Mouse (Mus musculus) myocyte (in vitro differentiated cells): ENCODE measurements around the gene Prrc2a. TPM values are rescaled to one million over a fixed set of nuclear protein-coding genes. Genes with fewer than 3 reads are reported as not detected.

Experiments used
- H3K27me3 ChIP-seq: one replicate; pipeline ENCODE4 v1.6.1; 2011; ENCODE audit not compliant: control insufficient read depth, insufficient read depth, insufficient read length
- H3K36me3 ChIP-seq: one replicate; pipeline ENCODE4 v1.6.1; 2011; ENCODE audit not compliant: control insufficient read depth, insufficient read depth
- H3K4me2 ChIP-seq: one replicate; pipeline ENCODE4 v1.6.1; 2011; ENCODE audit warnings: low read depth, control low read depth
- H3K4me3 ChIP-seq: one replicate; pipeline ENCODE4 v1.5.1; 2011; ENCODE audit warnings: mild to moderate bottlenecking, control low read depth, moderate library complexity
- H3K79me2 ChIP-seq: one replicate; pipeline ENCODE4 v1.6.1; 2011; ENCODE audit not compliant: control insufficient read depth, insufficient read depth
- H3ac ChIP-seq: one replicate; pipeline ENCODE4 v1.6.1; 2011; ENCODE audit not compliant: control insufficient read depth, insufficient read length
- CEBPB ChIP-seq: IDR thresholded peaks from 2 replicates; pipeline ENCODE4 v1.6.1; 2011; ENCODE audit warnings: mild to moderate bottlenecking, moderate library complexity; ENCODE audit not compliant: poor library complexity, insufficient read depth, severe bottlenecking
- E2F4 ChIP-seq: IDR thresholded peaks from one replicate; pipeline ENCODE4 v1.6.1; 2011; ENCODE audit warnings: mild to moderate bottlenecking, control low read depth, moderate library complexity; ENCODE audit not compliant: insufficient read depth
- MAX ChIP-seq: IDR thresholded peaks from one replicate; pipeline ENCODE4 v1.6.1; 2011; ENCODE audit warnings: low read depth, mild to moderate bottlenecking, control low read depth
- MYOD1 ChIP-seq, 3 experiments: IDR thresholded peaks; one replicate each; pipeline ENCODE4 v1.6.1; 2011; ENCODE audit warnings: control low read depth in 2 of 3, low read depth in 2 of 3, mild to moderate bottlenecking in 2 of 3, moderate library complexity in 1 of 3; ENCODE audit not compliant: insufficient read length in 2 of 3, control insufficient read depth in 1 of 3
- MYOG ChIP-seq, 3 experiments: IDR thresholded peaks; one replicate each; pipeline ENCODE4 v1.6.1; 2011; ENCODE audit warnings: control low read depth in 2 of 3, low read depth in 2 of 3, mild to moderate bottlenecking in 2 of 3; ENCODE audit not compliant: insufficient read length in 2 of 3, control insufficient read depth in 1 of 3, insufficient read depth in 1 of 3
- POLR2A ChIP-seq: IDR thresholded peaks from one replicate; pipeline ENCODE4 v1.6.1; 2011; ENCODE audit warnings: low read depth, mild to moderate bottlenecking, control low read depth, moderate library complexity; ENCODE audit not compliant: insufficient read length
- POLR2AphosphoS2 ChIP-seq: IDR thresholded peaks from one replicate; pipeline ENCODE4 v1.6.1; 2011; ENCODE audit warnings: low read depth, control low read depth; ENCODE audit not compliant: insufficient read length
- REST ChIP-seq: IDR thresholded peaks from one replicate; pipeline ENCODE4 v1.6.1; 2011; ENCODE audit warnings: mild to moderate bottlenecking, control low read depth, moderate library complexity; ENCODE audit not compliant: insufficient read depth, insufficient read length
- SRF ChIP-seq: IDR thresholded peaks from one replicate; pipeline ENCODE4 v1.6.1; 2011; ENCODE audit warnings: low read depth; ENCODE audit not compliant: control insufficient read depth, insufficient read length
- TCF12 ChIP-seq: IDR thresholded peaks from one replicate; pipeline ENCODE4 v1.6.1; 2011; ENCODE audit warnings: mild to moderate bottlenecking, control low read depth; ENCODE audit not compliant: poor library complexity, insufficient read depth, severe bottlenecking
- TCF3 ChIP-seq: IDR thresholded peaks from one replicate; pipeline ENCODE4 v1.6.1; 2011; ENCODE audit warnings: low read depth, control low read depth; ENCODE audit not compliant: insufficient read length
- USF1 ChIP-seq: IDR thresholded peaks from one replicate; pipeline ENCODE4 v1.6.1; 2011; ENCODE audit warnings: low read depth, mild to moderate bottlenecking, control low read depth, moderate library complexity
- polyA plus RNA-seq: library from polyadenylated mRNA; unstranded; fragments of >200 nt; fragmentation: generic; extraction: Trizol; gene quantifications from one replicate; pipeline ENCODE4 v1.2.1, GENCODE M21; 2012; ENCODE audit warnings: missing spikeins

Gene Prrc2a
- polyA plus RNA-seq, 1 experiment, result 153 TPM

DNA sequence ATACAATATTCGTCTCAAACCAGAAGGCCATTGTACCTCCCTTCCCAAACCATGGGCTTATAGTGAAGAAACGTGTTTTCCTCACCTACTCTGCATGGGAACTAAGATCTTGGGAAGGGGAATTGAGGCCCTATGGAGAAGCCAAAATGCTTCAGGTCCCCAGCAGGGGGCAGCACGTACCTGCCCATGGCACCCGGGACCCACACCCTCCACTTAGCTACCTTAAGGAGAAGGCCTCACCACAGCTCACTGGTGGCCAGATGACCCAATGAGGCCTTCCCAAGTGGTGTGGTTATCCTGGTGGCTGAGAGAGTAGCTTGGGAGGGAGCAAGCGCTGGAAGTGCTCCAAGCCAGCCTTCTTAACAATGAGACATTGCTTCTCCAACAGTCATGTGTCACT, 13.8 kb upstream of the Prrc2a start:
- Histone ChIP-seq H3K4me2 (no peak overlapping the region), H3ac (no peak overlapping the region), H3K4me3 (no peak overlapping the region), H3K79me2 (no peaks in the 10 kb centered on the region), H3K36me3 (no peaks in the 10 kb centered on the region), H3K27me3 (no peaks in the 10 kb centered on the region)
- TF ChIP-seq POLR2A, result no peak
- TF ChIP-seq E2F4, result no peak
- no peak for TF ChIP-seq MYOD1 (IDR thresholded peaks at IDR 0.05; ENCODE audit: control insufficient read depth in 1 of 3, insufficient read length in 2 of 3, low read depth in 2 of 3)
- no peak for TF ChIP-seq USF1
- TF ChIP-seq MYOG (IDR thresholded peaks at IDR 0.05; ENCODE audit: control insufficient read depth in 1 of 3, insufficient read depth in 1 of 3, insufficient read length in 2 of 3, low read depth in 2 of 3), result no peak

DNA sequence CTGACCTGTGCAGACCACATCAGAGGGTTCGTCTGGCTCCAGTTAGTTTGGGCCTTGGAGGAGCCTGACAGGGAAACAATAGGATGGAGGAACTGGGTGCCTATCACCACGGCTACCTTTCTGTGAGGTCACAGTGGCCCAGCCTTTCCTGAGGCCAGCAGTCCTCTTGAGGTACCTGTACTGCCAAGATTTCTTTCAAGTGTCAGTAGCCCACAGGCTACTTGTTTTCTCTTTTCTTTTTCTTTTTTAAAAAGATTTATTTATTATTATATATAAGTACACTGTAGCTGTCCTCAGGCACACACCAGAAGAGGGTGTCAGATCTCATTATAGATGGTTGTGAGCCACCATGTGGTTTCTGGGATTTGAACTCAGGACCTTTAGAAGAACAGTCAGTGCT, 11.3 kb upstream of the Prrc2a start, which contains the start of gene Aif1:
Gene Aif1, minus strand, starts transcription at position 101 of the 400 bp plus-strand sequence.
- Histone ChIP-seq H3K4me3 (no peak within 1 kb of the TSS), H3K36me3 (no peaks in the 10 kb centered on the region), H3K4me2 (no peak within 1 kb of the TSS), H3K27me3 (no peaks in the 10 kb centered on the region), H3ac (no peak within 1 kb of the TSS), H3K79me2 (no peaks in the 10 kb centered on the region)
- TF ChIP-seq POLR2A, result no peak
- no peak for TF ChIP-seq USF1
- TF ChIP-seq SRF, result no peak
- TF ChIP-seq MYOG (IDR thresholded peaks at IDR 0.05; ENCODE audit: control insufficient read depth in 1 of 3, insufficient read depth in 1 of 3, insufficient read length in 2 of 3, low read depth in 2 of 3), result no peak
- TF ChIP-seq E2F4, result no peak

DNA sequence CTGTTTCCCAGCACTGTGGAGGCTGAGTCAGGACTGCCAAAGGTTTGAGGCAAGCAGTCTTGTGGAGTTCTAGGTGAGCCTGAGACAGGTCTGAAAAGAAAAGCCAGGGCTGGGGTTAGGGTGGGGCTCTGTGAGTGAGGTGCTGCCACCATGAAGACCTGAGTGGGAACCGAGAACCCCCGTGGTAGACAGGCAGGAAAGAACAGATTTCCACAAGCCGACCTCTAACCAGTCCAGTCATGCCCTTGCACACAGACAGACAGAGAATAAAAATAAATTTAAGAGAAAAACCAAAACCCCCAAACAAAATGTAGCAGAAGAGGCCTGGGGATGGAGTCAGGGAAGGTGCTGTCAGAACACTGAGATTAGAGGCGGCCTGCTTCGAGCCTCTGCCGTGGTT, 10.7 kb upstream of the Prrc2a start:
- Histone ChIP-seq H3K27me3 (no peaks in the 10 kb centered on the region), H3ac (no peak overlapping the region), H3K4me3 (no peak overlapping the region), H3K36me3 (no peaks in the 10 kb centered on the region), H3K79me2 (no peaks in the 10 kb centered on the region), H3K4me2 (no peak overlapping the region)
- no peak for TF ChIP-seq CEBPB
- no peak for TF ChIP-seq POLR2A
- no peak for TF ChIP-seq MYOG (IDR thresholded peaks at IDR 0.05; ENCODE audit: control insufficient read depth in 1 of 3, insufficient read depth in 1 of 3, insufficient read length in 2 of 3, low read depth in 2 of 3)
- TF ChIP-seq SRF, result no peak
- TF ChIP-seq MAX, result no peak
- TF ChIP-seq REST, result no peak
- TF ChIP-seq POLR2AphosphoS2, result no peak
- no peak for TF ChIP-seq USF1

GRCm38 (mm10) chr17:35174201-35174977, 9.7 kb upstream of the Prrc2a start:
- H3K4me3 ChIP-seq, result no peak overlapping the region
- no peaks in the 10 kb centered on the region for H3K27me3 ChIP-seq
- H3K79me2 ChIP-seq, result no peaks in the 10 kb centered on the region
- no peak overlapping the region for H3K4me2 ChIP-seq
- no peak for TF ChIP-seq MYOD1 (IDR thresholded peaks at IDR 0.05; ENCODE audit: control insufficient read depth in 1 of 3, insufficient read length in 2 of 3, low read depth in 2 of 3)
- TF ChIP-seq MAX, result no peak
- TF ChIP-seq USF1, result no peak
- H3K36me3 ChIP-seq, result no peaks in the 10 kb centered on the region
- H3ac ChIP-seq, result no peak overlapping the region

GRCm38 (mm10) chr17:35173329-35173728, 8.6 kb upstream of the Prrc2a start:
- Histone ChIP-seq H3K79me2 (no peaks in the 10 kb centered on the region), H3ac (no peak overlapping the region), H3K4me2 (no peak overlapping the region), H3K36me3 (no peaks in the 10 kb centered on the region), H3K4me3 (no peak overlapping the region), H3K27me3 (no peaks in the 10 kb centered on the region)
- no peak for TF ChIP-seq MAX
- TF ChIP-seq TCF12, result no peak
- no peak for TF ChIP-seq MYOD1 (IDR thresholded peaks at IDR 0.05; ENCODE audit: control insufficient read depth in 1 of 3, insufficient read length in 2 of 3, low read depth in 2 of 3)
- no peak for TF ChIP-seq CEBPB
- TF ChIP-seq REST, result no peak
- no peak for TF ChIP-seq POLR2A

DNA sequence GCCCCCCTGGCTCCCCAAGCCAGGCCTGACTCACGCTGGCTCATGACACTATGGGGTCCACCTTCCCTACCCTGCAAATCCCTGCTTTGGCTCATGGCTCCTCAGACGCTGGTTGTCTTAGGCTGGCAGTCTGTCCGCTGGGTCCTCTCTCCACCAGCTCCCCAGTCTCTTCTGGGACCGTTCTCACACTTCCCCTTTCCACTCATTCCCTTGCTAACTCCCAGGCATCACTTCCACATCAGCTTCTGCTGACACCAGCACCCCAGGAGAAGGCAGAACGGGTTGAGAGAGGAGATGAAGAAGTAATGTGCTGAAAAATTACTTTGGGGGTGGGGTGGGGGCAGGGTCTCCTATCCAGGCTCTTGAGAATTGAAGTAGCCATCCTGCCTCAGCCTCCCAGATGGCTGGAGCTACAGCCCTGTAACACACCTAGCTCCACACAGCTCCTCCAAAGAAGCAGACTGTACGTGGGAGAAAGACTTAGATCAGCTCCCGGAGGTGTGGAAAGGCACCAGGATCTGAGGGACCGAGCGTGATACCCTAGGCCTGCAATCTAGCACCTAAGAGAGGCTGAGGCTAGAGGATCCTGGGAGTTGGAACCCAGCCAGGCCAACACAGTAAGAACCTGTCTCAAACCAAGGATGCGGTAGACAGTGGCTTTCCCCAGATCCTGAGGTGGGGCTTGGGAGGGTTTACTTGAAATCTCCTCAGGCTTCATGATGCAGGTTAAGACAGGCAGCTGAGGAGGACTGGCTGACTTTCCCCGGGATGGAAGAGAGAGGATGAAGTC, 7.9 kb upstream of the Prrc2a start:
- no peak overlapping the region for H3K4me2 ChIP-seq
- no peak for TF ChIP-seq POLR2A
- TF ChIP-seq MYOD1 (IDR thresholded peaks at IDR 0.05; ENCODE audit: control insufficient read depth in 1 of 3, insufficient read length in 2 of 3, low read depth in 2 of 3), result no peak
- no peak for TF ChIP-seq TCF3
- TF ChIP-seq MAX, result no peak
- no peaks in the 10 kb centered on the region for H3K36me3 ChIP-seq
- no peaks in the 10 kb centered on the region for H3K79me2 ChIP-seq
- no peaks in the 10 kb centered on the region for H3K27me3 ChIP-seq
- H3K4me3 ChIP-seq, result no peak overlapping the region
- H3ac ChIP-seq, result no peak overlapping the region
